Mouse (Mus musculus) left cerebral cortex, adult 8-10 months (tissue): ENCODE results near the gene Tenm4. TPM values are rescaled to one million over a fixed set of nuclear protein-coding genes. Genes with fewer than 3 reads are reported as not detected.
A peak's percentile ranks its signal among the peaks of the same experiment; 100 is the strongest.

Experiments
- DNase-seq, 2 experiments: peaks; one replicate each; pipeline ENCODE4 v3.0.0; 2022; ENCODE audit warnings: low spot score in 2 of 2
- total RNA-seq, 4 experiments: library from RNA; stranded (reverse); gene quantifications; 2 replicates each; pipeline ENCODE4 v1.2.4; 2022

Gene Tenm4
- total RNA-seq, 4 experiments from 2014 or later = 118 to 143 (median 135) TPM

- no peak for DNase-seq
Measured at GRCm38 (mm10) chr7:96765321-96765960, 594.4 kb downstream of the Tenm4 start.

GRCm38 (mm10) chr7:96767090-96767489, 596.0 kb downstream of the Tenm4 start:
- DNase-seq = no peak

- no peak for DNase-seq
Measured at GRCm38 (mm10) chr7:96768718-96769117, 597.7 kb downstream of the Tenm4 start.

GRCm38 (mm10) chr7:96769784-96770183, 598.7 kb downstream of the Tenm4 start:
- DNase-seq = no peak

GRCm38 (mm10) chr7:96772966-96773365, 601.9 kb downstream of the Tenm4 start:
- peak in 1 of 2 experiments; percentile 51 for DNase-seq

GRCm38 (mm10) chr7:96773585-96774225, 602.7 kb downstream of the Tenm4 start:
- DNase-seq = peak in 1 of 2 experiments; percentile 65

- DNase-seq = no peak
Measured at GRCm38 (mm10) chr7:96775080-96775486, 604.0 kb downstream of the Tenm4 start.

GRCm38 (mm10) chr7:96777938-96778600, 607.0 kb downstream of the Tenm4 start:
- DNase-seq = no peak

- no peak for DNase-seq
Measured at GRCm38 (mm10) chr7:96778601-96778969, 607.5 kb downstream of the Tenm4 start.

GRCm38 (mm10) chr7:96780556-96780955, 609.5 kb downstream of the Tenm4 start:
- no peak for DNase-seq

- no peak for DNase-seq
Measured at GRCm38 (mm10) chr7:96781068-96781467, 610.0 kb downstream of the Tenm4 start.

- DNase-seq = no peak
Measured at GRCm38 (mm10) chr7:96782686-96783085, 611.6 kb downstream of the Tenm4 start.

GRCm38 (mm10) chr7:96785808-96786207, 614.8 kb downstream of the Tenm4 start:
- DNase-seq = no peak

GRCm38 (mm10) chr7:96786262-96787044, 615.4 kb downstream of the Tenm4 start:
- no peak for DNase-seq

- DNase-seq = no peak
Measured at GRCm38 (mm10) chr7:96788135-96788534, 617.1 kb downstream of the Tenm4 start.

GRCm38 (mm10) chr7:96790326-96790725, 619.3 kb downstream of the Tenm4 start:
- peak in 1 of 2 experiments; percentile 58 for DNase-seq

- no peak for DNase-seq
Measured at GRCm38 (mm10) chr7:96792456-96793229, 621.6 kb downstream of the Tenm4 start.

GRCm38 (mm10) chr7:96796033-96796741, 625.1 kb downstream of the Tenm4 start:
- peak; percentile 60 to 89 for DNase-seq

GRCm38 (mm10) chr7:96796788-96797485, 625.9 kb downstream of the Tenm4 start:
- peak in 1 of 2 experiments; percentile 66 for DNase-seq
